Mouse (Mus musculus): ENCODE data around the gene Gm17467. TPM values are rescaled to one million over a fixed set of nuclear protein-coding genes. Genes with fewer than 3 reads are reported as not detected.
"Not testable (repeated sequence)": the region's sequence is repeated elsewhere in the genome, so short reads cannot be mapped to it uniquely, and the experiment has no call there.

Gm17467 gene
- polyA plus RNA-seq (2012; rRNA removed) = not detected in 2 replicates

DNA sequence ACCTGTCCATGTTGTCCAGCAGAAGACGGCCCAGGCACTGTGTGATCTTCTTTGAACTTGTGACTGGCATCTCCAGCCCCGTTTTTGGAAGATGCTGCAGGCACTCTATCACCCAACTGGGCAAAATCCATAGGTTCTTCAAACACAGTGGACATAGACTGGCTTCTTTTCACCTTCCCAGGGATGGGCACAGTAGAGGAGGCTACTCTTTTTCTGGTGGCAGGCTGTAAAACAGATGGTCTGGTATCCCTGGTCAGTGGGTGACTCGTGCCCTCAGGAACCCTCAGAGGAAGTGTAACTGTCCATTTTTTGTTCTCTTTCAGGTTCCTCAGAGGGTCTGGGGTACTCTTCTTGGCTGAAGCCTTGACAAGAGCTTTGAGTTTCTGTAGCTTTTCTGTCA is at the start of gene Gm17467:
TSS of gene Gm17467 (minus strand) at position 101 of the 400 bp plus-strand sequence.
- not testable (repeated sequence) for DNase-seq (ENCODE audit: low spot score)

Other genes with a start within 250 kb of the Gm17467 start
- not detected in 2 replicates for gene Cldn34c2, start 123.1 kb downstream of the Gm17467 start, polyA plus RNA-seq (2012; rRNA removed)
- not detected in 2 replicates for gene Cldn34c3, start 88.9 kb upstream of the Gm17467 start, polyA plus RNA-seq (2012; rRNA removed)

All from urinary bladder, adult 2 months (tissue).